Mouse (Mus musculus) hindbrain, postnatal 0 days (tissue): ENCODE measurements at regions not wholly inside any gene's neighbourhood (a gene's known extent, or its start where the extent isn't known, plus 50 kb on each side); places are given as distances from the start of the nearest gene placed in this dataset.

Source experiments
- ATAC-seq: fragments of 200-750 bp; cut with Nextera tagmentation; 2 replicates; pipeline ENCODE4 v1.8.0; 2017; ENCODE audit warnings: mild to moderate bottlenecking, moderate TSS enrichment, moderate library complexity
- DNase-seq: peaks from one replicate; pipeline ENCODE4 v3.0.0-alpha.2; 2015; ENCODE audit warnings: low spot score
- H3K27ac ChIP-seq: fragments of 300-500 bp; sonication (generic); 2 replicates; pipeline ENCODE4 v1.5.1; 2014; ENCODE audit warnings: mild to moderate bottlenecking
- H3K27me3 ChIP-seq: fragments of 300-500 bp; sonication (generic); 2 replicates; pipeline ENCODE4 v1.6.1; 2014; ENCODE audit warnings: low read length, mixed read lengths; ENCODE audit not compliant: insufficient read depth
- H3K36me3 ChIP-seq: fragments of 300-500 bp; sonication (generic); 2 replicates; pipeline ENCODE4 v1.6.1; 2014; ENCODE audit warnings: low read length, mixed read lengths; ENCODE audit not compliant: insufficient read depth
- H3K4me1 ChIP-seq: fragments of 300-500 bp; sonication (generic); 2 replicates; pipeline ENCODE4 v1.6.1; 2014; ENCODE audit warnings: antibody characterized with exemption, low read length, mixed read lengths; ENCODE audit not compliant: insufficient read depth
- H3K4me2 ChIP-seq: fragments of 300-500 bp; sonication (generic); 2 replicates; pipeline ENCODE4 v1.6.1; 2014; ENCODE audit warnings: low read depth, mild to moderate bottlenecking, low read length, moderate library complexity, mixed read lengths
- H3K4me3 ChIP-seq: fragments of 300-500 bp; sonication (generic); 2 replicates; pipeline ENCODE4 v1.5.1; 2014; ENCODE audit warnings: low read length
- H3K9ac ChIP-seq: fragments of 300-500 bp; sonication (generic); replicated peaks from 2 replicates; pipeline ENCODE4 v1.6.1; 2014; ENCODE audit warnings: mild to moderate bottlenecking, low read length, moderate library complexity, mixed read lengths
- H3K9me3 ChIP-seq: fragments of 300-500 bp; sonication (generic); 2 replicates; pipeline ENCODE4 v1.6.1; 2016; ENCODE audit warnings: low read length, mixed read lengths
- CTCF ChIP-seq: IDR thresholded peaks from 2 replicates; pipeline ENCODE4 v1.5.1; 2016; ENCODE audit warnings: antibody characterized with exemption, control low read depth, low read depth
- WGBS: fragments of 180-500 bp; shearing (Covaris S2); extraction: QIAGEN DNeasy Blood & Tissue Kit; methylation state at CpG from one replicate; pipeline ENCODE4 v1.1.7; 2014; 5-methylcytosine and 5-hydroxymethylcytosine counted together

GRCm38 (mm10) chr5:62997464-62997863 lies 183.8 kb downstream of the Dthd1 start:
- Histone ChIP-seq H3K36me3 (no peaks in the 10 kb centered on the region), H3K27ac (no peak overlapping the region), H3K4me3 (no peak overlapping the region), H3K9ac (no peak overlapping the region), H3K4me2 (no peak overlapping the region), H3K4me1 (no peaks in the 10 kb centered on the region), H3K27me3 (no peaks in the 10 kb centered on the region), H3K9me3 (no peaks in the 10 kb centered on the region)
- no peak for DNase-seq
- no peak for ATAC-seq
- 79% methylated on average over 1 of the region's 1 CpGs for WGBS
- no peak for TF ChIP-seq CTCF

- Histone ChIP-seq H3K4me3 (no peak overlapping the region), H3K9me3 (no peaks in the 10 kb centered on the region), H3K27me3 (no peaks in the 10 kb centered on the region), H3K4me1 (no peaks in the 10 kb centered on the region), H3K4me2 (no peak overlapping the region), H3K36me3 (no peaks in the 10 kb centered on the region), H3K9ac (no peak overlapping the region), H3K27ac (no peak overlapping the region)
- ATAC-seq, result no peak
- 83% methylated on average over 2 of the region's 2 CpGs for WGBS
- no peak for DNase-seq
- TF ChIP-seq CTCF, result no peak
These were observed 220.8 kb downstream of the Dthd1 start for GRCm38 (mm10) chr5:63034446-63034845.

GRCm38 (mm10) chr5:63045751-63046150 lies 232.1 kb downstream of the Dthd1 start:
- ATAC-seq (no peak), DNase-seq (no peak)
- Histone ChIP-seq H3K36me3 (no peaks in the 10 kb centered on the region), H3K4me3 (no peak overlapping the region), H3K9ac (no peak overlapping the region), H3K9me3 (no peaks in the 10 kb centered on the region), H3K4me2 (no peak overlapping the region), H3K4me1 (no peaks in the 10 kb centered on the region), H3K27ac (no peak overlapping the region), H3K27me3 (no peaks in the 10 kb centered on the region)
- no peak for TF ChIP-seq CTCF
- 75% methylated on average over 2 of the region's 2 CpGs for WGBS

GRCm38 (mm10) chr5:63063301-63063700 lies 249.7 kb downstream of the Dthd1 start:
- Histone ChIP-seq H3K4me3 (no peak overlapping the region), H3K27me3 (no peaks in the 10 kb centered on the region), H3K9me3 (no peaks in the 10 kb centered on the region), H3K4me1 (no peaks in the 10 kb centered on the region), H3K27ac (no peak overlapping the region), H3K4me2 (no peak overlapping the region), H3K36me3 (no peaks in the 10 kb centered on the region), H3K9ac (no peak overlapping the region)
- DNase-seq (peak; percentile 37), ATAC-seq (no peak)
- no peak for TF ChIP-seq CTCF
- WGBS, result 27% methylated on average over 2 of the region's 2 CpGs

GRCm38 (mm10) chr5:63066872-63067271 lies 253.2 kb downstream of the Dthd1 start:
- ATAC-seq, result no peak
- Histone ChIP-seq H3K4me2 (no peak overlapping the region), H3K36me3 (no peaks in the 10 kb centered on the region), H3K27ac (no peak overlapping the region), H3K9ac (no peak overlapping the region), H3K4me1 (no peaks in the 10 kb centered on the region), H3K4me3 (no peak overlapping the region), H3K9me3 (no peaks in the 10 kb centered on the region), H3K27me3 (no peaks in the 10 kb centered on the region)
- DNase-seq, result no peak
- 41% methylated on average over 1 of the region's 1 CpGs for WGBS
- TF ChIP-seq CTCF, result no peak

- H3K36me3 ChIP-seq, result no peaks in the 10 kb centered on the region
- no peaks in the 10 kb centered on the region for H3K27me3 ChIP-seq
- no peak for TF ChIP-seq CTCF
- no peak overlapping the region for H3K4me2 ChIP-seq
- H3K4me1 ChIP-seq, result no peaks in the 10 kb centered on the region
- no peaks in the 10 kb centered on the region for H3K9me3 ChIP-seq
- no peak overlapping the region for H3K4me3 ChIP-seq
- DNase-seq (no peak), ATAC-seq (no peak)
- H3K27ac ChIP-seq, result no peak overlapping the region
- no peak overlapping the region for H3K9ac ChIP-seq
- WGBS, result 81% methylated on average over 1 of the region's 1 CpGs
These were observed 284.5 kb downstream of the Dthd1 start for GRCm38 (mm10) chr5:63098129-63098528.

- H3K27ac ChIP-seq, result no peak overlapping the region
- DNase-seq (no peak), ATAC-seq (no peak)
These were observed 318.9 kb downstream of the Dthd1 start for GRCm38 (mm10) chr5:63132552-63132951.

GRCm38 (mm10) chr5:63137957-63138356 lies 324.3 kb downstream of the Dthd1 start:
- Histone ChIP-seq H3K4me1 (no peaks in the 10 kb centered on the region), H3K36me3 (no peaks in the 10 kb centered on the region), H3K4me3 (no peak overlapping the region), H3K27ac (no peak overlapping the region), H3K4me2 (no peak overlapping the region), H3K9ac (no peak overlapping the region), H3K9me3 (no peaks in the 10 kb centered on the region), H3K27me3 (no peaks in the 10 kb centered on the region)
- DNase-seq (no peak), ATAC-seq (no peak)
- no peak for TF ChIP-seq CTCF

More at GRCm38 (mm10) chr5:63132552-63132951, 318.9 kb downstream of the Dthd1 start:
- TF ChIP-seq CTCF, result no peak
- Histone ChIP-seq H3K36me3 (no peaks in the 10 kb centered on the region), H3K4me2 (no peak overlapping the region), H3K9ac (no peak overlapping the region), H3K27me3 (no peaks in the 10 kb centered on the region), H3K4me1 (no peaks in the 10 kb centered on the region), H3K4me3 (no peak overlapping the region), H3K9me3 (no peaks in the 10 kb centered on the region)
